Mouse (Mus musculus): ENCODE results near the gene Cep85l.

The Cep85l gene

GRCm38 (mm10) chr10:53394923-53395629, 15.3 kb upstream of the Cep85l start:
- no peak for DNase-seq (ENCODE audit: low read depth, low spot score)

GRCm38 (mm10) chr10:53388227-53388920, 8.6 kb upstream of the Cep85l start:
- peak; percentile 67 for DNase-seq (ENCODE audit: low read depth, low spot score)

- no peak for DNase-seq (ENCODE audit: low read depth, low spot score)
These were observed 5.7 kb upstream of the Cep85l start for GRCm38 (mm10) chr10:53385438-53385837.

- DNase-seq (ENCODE audit: low read depth, low spot score): no peak
These were observed 5.1 kb upstream of the Cep85l start for GRCm38 (mm10) chr10:53384896-53385295.

- peak; percentile 84 for DNase-seq (ENCODE audit: low read depth, low spot score)
These were observed 3.1 kb upstream of the Cep85l start for GRCm38 (mm10) chr10:53382696-53383365.

GRCm38 (mm10) chr10:53378981-53379708, 602 bp downstream of the Cep85l start:
- DNase-seq (ENCODE audit: low read depth, low spot score): peak; percentile 26

GRCm38 (mm10) chr10:53378296-53378695, 1.5 kb downstream of the Cep85l start:
- DNase-seq (ENCODE audit: low read depth, low spot score): no peak

GRCm38 (mm10) chr10:53377096-53377495, 2.7 kb downstream of the Cep85l start:
- DNase-seq (ENCODE audit: low read depth, low spot score): no peak

GRCm38 (mm10) chr10:53373885-53374578, 5.7 kb downstream of the Cep85l start:
- DNase-seq (ENCODE audit: low read depth, low spot score): no peak

GRCm38 (mm10) chr10:53367265-53367664, 12.5 kb downstream of the Cep85l start:
- DNase-seq (ENCODE audit: low read depth, low spot score): no peak

- DNase-seq (ENCODE audit: low read depth, low spot score): no peak
These were observed 15.4 kb downstream of the Cep85l start for GRCm38 (mm10) chr10:53364311-53364710.

- DNase-seq (ENCODE audit: low read depth, low spot score): no peak
These were observed 20.7 kb downstream of the Cep85l start for GRCm38 (mm10) chr10:53359016-53359415.

- no peak for DNase-seq (ENCODE audit: low read depth, low spot score)
These were observed 26.1 kb downstream of the Cep85l start for GRCm38 (mm10) chr10:53353665-53354064.

- DNase-seq (ENCODE audit: low read depth, low spot score): no peak
These were observed 30.5 kb downstream of the Cep85l start for GRCm38 (mm10) chr10:53349254-53349653.

GRCm38 (mm10) chr10:53347787-53348755, 31.7 kb downstream of the Cep85l start:
- peak; percentile 67 for DNase-seq (ENCODE audit: low read depth, low spot score)

- DNase-seq (ENCODE audit: low read depth, low spot score): no peak
These were observed 32.8 kb downstream of the Cep85l start for GRCm38 (mm10) chr10:53346916-53347315.

GRCm38 (mm10) chr10:53346506-53346905, 33.2 kb downstream of the Cep85l start:
- peak; percentile 39 for DNase-seq (ENCODE audit: low read depth, low spot score)

- no peak for DNase-seq (ENCODE audit: low read depth, low spot score)
These were observed 34.2 kb downstream of the Cep85l start for GRCm38 (mm10) chr10:53345508-53345907.

GRCm38 (mm10) chr10:53343865-53344264, 35.9 kb downstream of the Cep85l start:
- no peak for DNase-seq (ENCODE audit: low read depth, low spot score)

GRCm38 (mm10) chr10:53343384-53343783, 36.4 kb downstream of the Cep85l start:
- DNase-seq (ENCODE audit: low read depth, low spot score): no peak

Measured in skeletal muscle tissue, adult 2 months (tissue).